Mouse (Mus musculus): ENCODE measurements around the gene Smarcc2. TPM values are rescaled to one million over a fixed set of nuclear protein-coding genes. Genes with fewer than 3 reads are reported as not detected.
"Not testable (repeated sequence)": the region's sequence is repeated elsewhere in the genome, so short reads cannot be mapped to it uniquely, and the experiment has no call there.

Gene Smarcc2
- polyA plus RNA-seq, 1 experiment from 2014 or later = 136 TPM

- Histone ChIP-seq H3K9ac (ENCODE audit: low read depth, low read length) (no peak overlapping the region), H3K9me3 (ENCODE audit: control insufficient read depth, low read length) (no peaks in the 10 kb centered on the region), H3K27me3 (replicated peaks; ENCODE audit: control insufficient read depth, insufficient read depth, low read length) (no peaks in the 10 kb centered on the region), H3K27ac (ENCODE audit: low read depth, low read length) (peak overlapping the region; percentile 32; the same call in 1 of the 2 replicates), H3K36me3 (ENCODE audit: control insufficient read depth, insufficient read depth, low read length) (peaks cover 45% of the 10 kb centered on the region), H3K4me3 (ENCODE audit: low read length) (no peak overlapping the region), H3K4me1 (ENCODE audit: control insufficient read depth, insufficient read depth, low read depth, low read length) (peaks cover 22% of the 10 kb centered on the region), H3K4me2 (ENCODE audit: low read length) (no peak overlapping the region)
- ATAC-seq = no peak
- 64% methylated on average over 5 of the region's 5 CpGs for WGBS
Observed at GRCm38 (mm10) chr10:128489380-128489779, 30.3 kb downstream of the Smarcc2 start.

- H3K4me1 ChIP-seq (ENCODE audit: control insufficient read depth, insufficient read depth, low read depth, low read length) = peaks cover 23% of the 10 kb centered on the region
- 61% methylated on average over 4 of the region's 4 CpGs for WGBS
Observed at GRCm38 (mm10) chr10:128489785-128490184, 30.7 kb downstream of the Smarcc2 start.

GRCm38 (mm10) chr10:128490232-128490631, 31.2 kb downstream of the Smarcc2 start:
- peaks cover 28% of the 10 kb centered on the region for H3K4me1 ChIP-seq (ENCODE audit: control insufficient read depth, insufficient read depth, low read depth, low read length)
- no peaks in the 10 kb centered on the region for H3K9me3 ChIP-seq (ENCODE audit: control insufficient read depth, low read length)
- H3K9ac ChIP-seq (ENCODE audit: low read depth, low read length) = no peak overlapping the region
- H3K36me3 ChIP-seq (ENCODE audit: control insufficient read depth, insufficient read depth, low read length) = peaks cover 44% of the 10 kb centered on the region
- 65% methylated on average over 5 of the region's 5 CpGs for WGBS
- H3K27me3 ChIP-seq (replicated peaks; ENCODE audit: control insufficient read depth, insufficient read depth, low read length) = no peaks in the 10 kb centered on the region
- H3K4me3 ChIP-seq (ENCODE audit: low read length) = no peak overlapping the region
- no peak overlapping the region for H3K27ac ChIP-seq (ENCODE audit: low read depth, low read length)
- H3K4me2 ChIP-seq (ENCODE audit: low read length) = no peak overlapping the region
- no peak for ATAC-seq

More at GRCm38 (mm10) chr10:128489785-128490184, 30.7 kb downstream of the Smarcc2 start:
- no peak for ATAC-seq
- Histone ChIP-seq H3K27me3 (replicated peaks; ENCODE audit: control insufficient read depth, insufficient read depth, low read length) (no peaks in the 10 kb centered on the region), H3K4me3 (ENCODE audit: low read length) (no peak overlapping the region), H3K27ac (ENCODE audit: low read depth, low read length) (peak overlapping the region; percentile 32; the same call in 1 of the 2 replicates), H3K9me3 (ENCODE audit: control insufficient read depth, low read length) (no peaks in the 10 kb centered on the region), H3K36me3 (ENCODE audit: control insufficient read depth, insufficient read depth, low read length) (peaks cover 44% of the 10 kb centered on the region), H3K4me2 (ENCODE audit: low read length) (no peak overlapping the region), H3K9ac (ENCODE audit: low read depth, low read length) (no peak overlapping the region)

GRCm38 (mm10) chr10:128490912-128491311, 31.9 kb downstream of the Smarcc2 start:
- ATAC-seq = no peak
- Histone ChIP-seq H3K4me1 (ENCODE audit: control insufficient read depth, insufficient read depth, low read depth, low read length) (peaks cover 31% of the 10 kb centered on the region), H3K9me3 (ENCODE audit: control insufficient read depth, low read length) (no peaks in the 10 kb centered on the region), H3K9ac (ENCODE audit: low read depth, low read length) (0 out of 2 replicates have a peak overlapping the region, but pooled peaks have one; percentile 17), H3K4me2 (ENCODE audit: low read length) (no peak overlapping the region), H3K27ac (ENCODE audit: low read depth, low read length) (peak overlapping the region; percentile 27; the same call in 1 of the 2 replicates), H3K27me3 (replicated peaks; ENCODE audit: control insufficient read depth, insufficient read depth, low read length) (no peaks in the 10 kb centered on the region), H3K36me3 (ENCODE audit: control insufficient read depth, insufficient read depth, low read length) (peaks cover 38% of the 10 kb centered on the region), H3K4me3 (ENCODE audit: low read length) (no peak overlapping the region)
- 50% methylated on average over 5 of the region's 5 CpGs for WGBS

GRCm38 (mm10) chr10:128491495-128491894, 32.4 kb downstream of the Smarcc2 start:
- Histone ChIP-seq H3K4me1 (ENCODE audit: control insufficient read depth, insufficient read depth, low read depth, low read length) (peaks cover 31% of the 10 kb centered on the region), H3K27ac (ENCODE audit: low read depth, low read length) (peak overlapping the region; percentile 49), H3K9ac (ENCODE audit: low read depth, low read length) (peak overlapping the region; percentile 43), H3K4me3 (ENCODE audit: low read length) (peak overlapping the region; percentile 84), H3K36me3 (ENCODE audit: control insufficient read depth, insufficient read depth, low read length) (peaks cover 38% of the 10 kb centered on the region), H3K27me3 (replicated peaks; ENCODE audit: control insufficient read depth, insufficient read depth, low read length) (no peaks in the 10 kb centered on the region), H3K4me2 (ENCODE audit: low read length) (peak overlapping the region; percentile 76), H3K9me3 (ENCODE audit: control insufficient read depth, low read length) (no peaks in the 10 kb centered on the region)
- WGBS = 67% methylated on average over 6 of the region's 6 CpGs
- no peak for ATAC-seq

- not testable (repeated sequence) for H3K27me3 ChIP-seq (replicated peaks; ENCODE audit: control insufficient read depth, insufficient read depth, low read length); H3K9me3 ChIP-seq (ENCODE audit: control insufficient read depth, low read length); ATAC-seq
- Histone ChIP-seq H3K36me3 (ENCODE audit: control insufficient read depth, insufficient read depth, low read length) (peaks cover 36% of the 10 kb centered on the region), H3K4me1 (ENCODE audit: control insufficient read depth, insufficient read depth, low read depth, low read length) (peaks cover 32% of the 10 kb centered on the region), H3K4me2 (ENCODE audit: low read length) (peak overlapping the region; percentile 76), H3K27ac (ENCODE audit: low read depth, low read length) (peak overlapping the region; percentile 92), H3K4me3 (ENCODE audit: low read length) (peak overlapping the region; percentile 84), H3K9ac (ENCODE audit: low read depth, low read length) (peak overlapping the region; percentile 89)
- 68% methylated on average over 7 of the region's 8 CpGs for WGBS
Observed at GRCm38 (mm10) chr10:128492051-128492450, 33.0 kb downstream of the Smarcc2 start.

GRCm38 (mm10) chr10:128492633-128493311, 33.7 kb downstream of the Smarcc2 start:
- peak overlapping the region; percentile 84 for H3K4me3 ChIP-seq (ENCODE audit: low read length)
- 24% methylated on average over 12 of the region's 12 CpGs for WGBS
- H3K9ac ChIP-seq (ENCODE audit: low read depth, low read length) = peak overlapping the region; percentile 89
- peak overlapping the region; percentile 76 for H3K4me2 ChIP-seq (ENCODE audit: low read length)
- ATAC-seq = peak; percentile 35
- H3K27me3 ChIP-seq (replicated peaks; ENCODE audit: control insufficient read depth, insufficient read depth, low read length) = no peaks in the 10 kb centered on the region
- peak overlapping the region; percentile 92 for H3K27ac ChIP-seq (ENCODE audit: low read depth, low read length)
- peaks cover 30% of the 10 kb centered on the region for H3K36me3 ChIP-seq (ENCODE audit: control insufficient read depth, insufficient read depth, low read length)
- H3K4me1 ChIP-seq (ENCODE audit: control insufficient read depth, insufficient read depth, low read depth, low read length) = peaks cover 37% of the 10 kb centered on the region
- H3K9me3 ChIP-seq (ENCODE audit: control insufficient read depth, low read length) = no peaks in the 10 kb centered on the region

- peak overlapping the region; percentile 84 for H3K4me3 ChIP-seq (ENCODE audit: low read length)
- under 1% methylated on average over 12 of the region's 12 CpGs for WGBS
- H3K4me2 ChIP-seq (ENCODE audit: low read length) = peak overlapping the region; percentile 76
- H3K9ac ChIP-seq (ENCODE audit: low read depth, low read length) = peak overlapping the region; percentile 89
- no peaks in the 10 kb centered on the region for H3K27me3 ChIP-seq (replicated peaks; ENCODE audit: control insufficient read depth, insufficient read depth, low read length)
- H3K36me3 ChIP-seq (ENCODE audit: control insufficient read depth, insufficient read depth, low read length) = peaks cover 26% of the 10 kb centered on the region
- H3K27ac ChIP-seq (ENCODE audit: low read depth, low read length) = peak overlapping the region; percentile 92
- no peaks in the 10 kb centered on the region for H3K9me3 ChIP-seq (ENCODE audit: control insufficient read depth, low read length)
- peaks cover 42% of the 10 kb centered on the region for H3K4me1 ChIP-seq (ENCODE audit: control insufficient read depth, insufficient read depth, low read depth, low read length)
- ATAC-seq = peak; percentile 28
Observed at GRCm38 (mm10) chr10:128493319-128493694, 34.3 kb downstream of the Smarcc2 start.

- peaks cover 43% of the 10 kb centered on the region for H3K4me1 ChIP-seq (ENCODE audit: control insufficient read depth, insufficient read depth, low read depth, low read length)
- WGBS = under 1% methylated on average over 43 of the region's 45 CpGs
Observed at GRCm38 (mm10) chr10:128493695-128494666, 34.9 kb downstream of the Smarcc2 start, which contains the start of gene Myl6. TSS of gene Myl6 (minus strand) at chr10:128494145.

More at GRCm38 (mm10) chr10:128493695-128494666, 34.9 kb downstream of the Smarcc2 start, which contains the start of gene Myl6:
- Histone ChIP-seq H3K27me3 (replicated peaks; ENCODE audit: control insufficient read depth, insufficient read depth, low read length) (no peaks in the 10 kb centered on the region), H3K36me3 (ENCODE audit: control insufficient read depth, insufficient read depth, low read length) (peaks cover 21% of the 10 kb centered on the region), H3K9me3 (ENCODE audit: control insufficient read depth, low read length) (no peaks in the 10 kb centered on the region), H3K27ac (ENCODE audit: low read depth, low read length) (peak within 1 kb of the TSS; percentile 92), H3K9ac (ENCODE audit: low read depth, low read length) (peak within 1 kb of the TSS; percentile 89), H3K4me3 (ENCODE audit: low read length) (peak within 1 kb of the TSS; percentile 84), H3K4me2 (ENCODE audit: low read length) (peak within 1 kb of the TSS; percentile 78)
- peak; percentile 91 for ATAC-seq
